Mouse (Mus musculus): ENCODE results near the gene Ccdc115.
A peak's percentile ranks its signal among the peaks of the same experiment; 100 is the strongest.

The Ccdc115 gene

GRCm38 (mm10) chr1:34439215-34439960, at the start of gene Ccdc115, which contains the start of gene Imp4:
Gene Ccdc115, minus strand, starts transcription at chr1:34439672.
Gene Imp4, plus strand, starts transcription at chr1:34439851.
- DNase-seq = peak; percentile 98

DNA sequence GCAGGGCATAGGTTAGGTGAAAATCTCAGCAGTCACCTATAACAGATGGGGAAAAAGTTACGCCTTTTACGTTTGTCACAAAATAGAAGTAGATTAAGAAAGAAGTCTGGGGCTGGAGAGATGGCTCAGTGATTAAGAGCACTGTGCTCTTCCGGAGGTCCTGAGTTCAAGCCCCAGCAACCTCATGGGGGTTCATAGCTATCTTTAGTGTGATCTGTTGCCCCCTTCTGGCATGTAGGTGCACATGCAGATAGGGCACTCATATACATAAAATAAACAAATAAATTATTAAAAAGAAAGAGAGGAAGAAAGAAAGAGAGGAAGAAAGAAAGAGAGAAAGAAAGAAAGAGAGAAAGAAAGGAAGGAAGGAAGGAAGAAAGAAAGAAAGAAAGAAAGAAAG, 47.9 kb upstream of the Ccdc115 start:
- no peak for DNase-seq

DNA sequence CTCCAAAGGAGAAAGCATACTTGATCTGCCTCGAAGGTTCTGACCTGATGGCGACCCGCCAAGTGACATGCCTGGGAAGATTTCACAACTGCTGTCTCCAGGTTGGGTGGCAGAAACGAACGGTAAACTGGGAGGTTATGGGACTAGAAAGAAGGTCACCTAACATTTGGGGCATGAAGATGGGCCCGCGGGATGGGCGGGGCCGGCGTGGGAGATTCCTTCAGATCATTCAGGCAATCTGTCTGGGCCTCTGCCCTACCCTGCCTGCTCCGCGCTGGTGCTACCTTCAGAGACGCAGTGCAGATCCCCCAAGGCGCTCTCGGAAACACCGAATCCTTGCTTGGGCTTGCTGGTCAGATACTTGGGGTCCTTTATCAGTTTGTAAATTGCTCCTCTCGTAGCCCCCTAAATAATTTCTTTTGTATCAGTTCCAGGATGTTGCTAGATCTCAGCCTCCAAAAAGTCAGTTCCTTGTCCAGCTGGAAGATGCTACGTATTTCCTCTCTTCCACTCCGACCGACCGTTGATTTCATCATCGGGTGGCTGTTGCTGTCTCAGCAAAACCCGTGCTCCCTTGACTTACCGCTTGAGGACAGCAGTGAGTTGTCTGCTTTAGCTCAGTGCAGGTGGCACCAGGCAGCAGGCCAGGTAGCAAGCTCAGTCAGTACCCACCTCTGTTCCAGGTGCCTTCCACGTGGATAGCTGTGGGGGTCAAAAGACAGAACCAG, 46.2 kb upstream of the Ccdc115 start:
- DNase-seq = peak; percentile 58

DNA sequence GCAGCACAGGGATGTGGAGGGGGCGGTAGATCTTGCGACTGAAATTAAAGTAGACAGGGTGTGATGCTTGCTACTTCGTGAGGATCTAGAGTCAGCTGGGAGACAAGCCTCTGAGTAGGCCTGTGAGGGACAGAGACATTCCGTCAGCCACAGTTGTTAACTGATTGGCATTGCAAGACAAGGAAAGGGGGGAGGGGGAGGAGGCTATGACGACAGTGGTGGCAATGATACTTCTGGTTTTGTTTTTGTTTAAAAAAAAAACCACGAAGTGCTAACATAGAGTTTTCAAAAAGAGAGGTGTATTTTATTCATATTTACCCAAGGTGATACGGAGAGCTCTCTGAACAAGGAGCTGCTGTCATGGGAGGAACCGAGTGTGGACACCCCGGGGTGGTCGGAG, 45.0 kb upstream of the Ccdc115 start:
- DNase-seq = peak; percentile 29

- DNase-seq = no peak
Measured at GRCm38 (mm10) chr1:34481920-34482669, 42.6 kb upstream of the Ccdc115 start.

GRCm38 (mm10) chr1:34480801-34481200, 41.3 kb upstream of the Ccdc115 start:
- no peak for DNase-seq

DNA sequence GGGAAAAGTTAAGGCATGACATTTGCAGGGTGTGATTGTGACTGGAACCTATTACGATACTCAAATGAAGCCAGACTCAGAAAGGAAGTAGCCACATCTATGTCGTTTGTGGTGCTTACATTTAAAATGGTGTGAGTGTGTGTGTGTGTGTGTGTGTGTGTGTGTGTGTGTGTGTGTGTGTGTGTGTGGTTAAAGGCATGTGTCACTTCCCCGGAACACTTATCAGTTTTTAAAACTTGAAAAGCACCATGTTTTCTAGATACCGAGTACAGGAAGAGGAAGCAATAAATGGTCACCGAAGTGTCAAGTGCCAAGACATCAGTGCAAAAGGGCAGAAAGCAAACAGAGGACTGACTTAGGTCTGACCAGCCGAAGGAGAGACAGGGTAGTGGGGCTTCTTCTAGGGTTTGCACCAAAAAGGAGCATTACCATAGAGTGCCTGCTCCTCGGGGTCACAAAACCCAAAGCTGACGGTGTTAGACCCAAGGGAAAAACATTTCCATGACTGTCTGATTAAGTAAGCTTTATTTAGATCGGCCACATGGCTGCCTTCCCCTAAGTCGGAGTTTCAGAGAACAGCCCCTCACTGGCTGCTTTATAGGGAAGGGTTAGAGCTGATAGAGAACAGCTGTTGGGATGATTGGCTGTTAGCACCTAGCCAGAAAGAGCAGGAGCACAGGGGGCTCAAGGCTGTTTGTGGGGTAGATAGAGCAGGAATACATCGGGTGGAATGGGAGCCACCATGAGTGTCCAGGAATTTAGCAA, 39.6 kb upstream of the Ccdc115 start:
- no peak for DNase-seq

DNA sequence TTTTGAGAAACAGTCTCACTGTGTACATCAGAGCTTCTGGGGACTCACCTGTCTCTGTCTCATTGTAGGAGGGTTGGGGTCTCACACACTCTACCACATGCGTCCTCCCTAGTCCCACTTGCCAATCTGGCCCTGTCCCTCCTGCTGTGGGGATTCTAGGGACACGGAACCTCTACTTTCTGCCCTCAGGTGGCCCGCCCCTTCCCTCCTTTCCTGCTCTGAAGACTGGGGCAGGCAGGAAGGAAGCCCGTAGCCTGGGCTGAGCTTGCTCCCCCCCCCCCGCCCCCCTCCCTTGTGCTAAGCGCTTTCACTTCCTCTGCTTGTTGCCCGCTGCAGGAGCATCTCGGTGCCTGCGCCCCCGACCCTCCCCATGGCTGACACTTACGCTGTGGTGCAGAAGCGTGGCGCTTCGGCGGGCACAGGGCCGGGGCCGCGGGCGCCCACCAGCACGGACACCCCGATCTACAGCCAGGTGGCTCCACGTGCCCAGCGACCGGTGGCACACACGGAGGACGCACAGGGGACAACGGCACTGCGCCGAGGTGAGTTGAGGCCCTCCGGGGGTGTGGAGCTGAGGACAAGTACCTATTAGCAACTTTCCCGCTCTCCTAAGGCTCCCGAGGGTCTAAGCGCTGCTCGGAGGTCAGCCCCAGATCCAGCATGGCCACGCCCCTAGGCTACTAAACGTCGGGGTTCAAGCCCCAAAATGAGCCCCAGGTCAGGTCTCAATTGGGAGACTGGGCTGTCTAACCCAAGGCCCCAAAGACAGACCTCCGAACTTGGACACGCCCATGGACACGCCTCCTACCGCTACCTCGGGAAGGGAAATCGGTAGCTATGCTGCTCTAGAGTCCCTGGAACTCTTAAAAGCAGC, 33.2 kb upstream of the Ccdc115 start:
- peak; percentile 61 for DNase-seq

DNA sequence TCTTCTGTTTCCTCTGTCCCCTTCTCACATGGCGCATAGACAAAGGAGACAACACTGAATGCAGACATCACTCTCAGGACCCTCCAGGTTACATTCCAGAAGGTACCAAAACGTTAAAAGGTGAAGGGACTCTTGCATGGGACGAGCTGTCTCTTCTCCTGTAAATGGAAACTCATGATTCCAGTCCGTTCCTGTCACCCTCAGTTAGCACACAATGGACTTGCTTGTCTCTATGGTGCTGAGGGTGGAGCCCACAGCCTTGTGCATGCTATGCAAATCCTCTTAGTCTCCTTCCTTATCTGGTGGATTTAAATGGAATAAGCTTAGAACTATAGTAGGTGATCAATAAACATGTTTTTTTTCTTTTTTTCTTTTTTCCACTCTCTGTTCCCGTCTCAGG, 30.3 kb upstream of the Ccdc115 start:
- DNase-seq = no peak

GRCm38 (mm10) chr1:34468500-34468899, 29.0 kb upstream of the Ccdc115 start:
- no peak for DNase-seq

- no peak for DNase-seq
Measured at GRCm38 (mm10) chr1:34468051-34468450, 28.6 kb upstream of the Ccdc115 start.

GRCm38 (mm10) chr1:34465445-34465844, 26.0 kb upstream of the Ccdc115 start:
- DNase-seq = no peak

DNA sequence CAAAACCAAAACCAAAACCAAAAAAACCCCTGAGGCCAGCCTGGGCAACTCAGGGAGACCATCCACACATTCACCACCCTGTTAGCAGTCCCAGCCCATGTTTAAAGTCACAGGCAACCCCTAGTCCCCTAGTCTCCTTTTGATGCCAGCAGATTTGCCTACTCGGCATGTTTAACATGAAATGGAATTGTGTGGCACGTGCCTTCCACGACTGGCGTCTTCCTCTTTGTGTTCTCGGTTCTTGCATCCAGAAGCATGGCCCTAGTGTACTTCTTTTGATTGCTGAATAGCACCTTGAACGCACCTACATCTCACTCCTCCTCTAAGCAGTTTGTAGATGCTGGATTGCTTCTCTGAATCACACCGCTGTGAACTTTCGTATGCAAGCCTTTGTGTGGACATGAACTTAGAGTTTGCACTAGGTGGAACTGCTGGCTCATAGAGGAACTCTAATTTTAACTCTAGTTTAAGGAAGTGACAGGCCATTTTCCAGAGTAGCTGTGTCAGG, 24.9 kb upstream of the Ccdc115 start:
- no peak for DNase-seq

DNA sequence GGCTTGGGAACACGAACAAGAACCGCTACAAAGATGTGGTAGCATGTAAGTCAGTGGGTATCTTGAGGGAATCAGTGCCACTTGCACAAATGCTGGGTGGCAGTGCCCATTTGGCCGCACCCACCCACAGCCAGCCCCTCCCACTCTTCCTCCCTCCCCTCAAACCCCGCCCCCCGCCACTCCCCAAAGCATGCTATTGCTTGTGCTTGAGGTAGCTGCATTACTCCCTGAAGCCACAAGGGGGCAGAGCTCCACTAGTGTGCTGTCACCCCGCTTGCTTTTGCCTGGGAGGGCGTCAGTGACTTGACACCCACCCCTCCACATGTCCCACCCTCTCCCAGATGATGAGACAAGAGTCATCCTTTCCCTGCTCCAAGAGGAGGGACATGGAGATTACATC, 23.3 kb upstream of the Ccdc115 start:
- DNase-seq = peak; percentile 83

DNA sequence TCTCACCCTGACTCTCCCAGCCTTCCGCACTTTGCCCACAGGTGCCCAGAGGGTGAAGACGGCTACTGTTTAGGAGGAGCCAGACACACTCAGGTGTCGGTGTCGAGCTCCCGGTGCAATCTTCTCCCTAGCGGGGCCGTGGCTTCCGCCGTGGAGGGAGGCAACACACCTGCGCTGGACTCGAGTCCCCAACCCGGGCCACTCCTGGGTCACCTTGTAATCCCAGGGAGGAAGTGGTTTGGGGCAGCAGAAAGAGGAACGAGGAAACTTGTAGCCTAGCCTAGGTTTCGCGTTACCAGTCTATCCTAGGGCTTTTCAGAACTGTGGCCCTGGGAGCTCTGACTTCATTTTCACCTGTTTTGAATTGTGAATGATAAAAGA, 20.6 kb upstream of the Ccdc115 start:
- DNase-seq = peak; percentile 27

GRCm38 (mm10) chr1:34459284-34460060, 20.0 kb upstream of the Ccdc115 start, which contains the start of gene Ptpn18:
Gene Ptpn18, plus strand, starts transcription at chr1:34459762.
- DNase-seq = peak; percentile 92

- DNase-seq = no peak
Measured at GRCm38 (mm10) chr1:34458431-34458830, 19.0 kb upstream of the Ccdc115 start.

DNA sequence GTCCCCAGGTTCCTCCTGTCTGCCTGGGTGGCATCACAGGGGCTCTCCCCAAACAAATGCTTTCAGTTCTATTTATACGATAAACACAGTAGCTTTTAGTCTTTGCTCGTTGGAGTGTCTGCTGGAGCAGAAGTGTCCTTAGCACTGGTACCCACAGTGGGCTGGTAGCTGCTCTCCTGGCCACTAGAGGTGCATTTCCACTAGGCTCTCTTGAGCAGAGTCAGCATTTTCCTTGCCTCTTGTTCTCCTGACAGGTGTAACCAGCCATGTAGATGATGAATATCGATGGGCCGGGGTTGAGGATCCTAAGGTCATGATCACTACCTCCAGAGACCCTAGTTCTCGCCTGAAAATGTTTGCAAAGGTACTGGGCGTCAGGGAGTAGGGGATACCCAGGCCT, 3.7 kb upstream of the Ccdc115 start:
- no peak for DNase-seq

DNA sequence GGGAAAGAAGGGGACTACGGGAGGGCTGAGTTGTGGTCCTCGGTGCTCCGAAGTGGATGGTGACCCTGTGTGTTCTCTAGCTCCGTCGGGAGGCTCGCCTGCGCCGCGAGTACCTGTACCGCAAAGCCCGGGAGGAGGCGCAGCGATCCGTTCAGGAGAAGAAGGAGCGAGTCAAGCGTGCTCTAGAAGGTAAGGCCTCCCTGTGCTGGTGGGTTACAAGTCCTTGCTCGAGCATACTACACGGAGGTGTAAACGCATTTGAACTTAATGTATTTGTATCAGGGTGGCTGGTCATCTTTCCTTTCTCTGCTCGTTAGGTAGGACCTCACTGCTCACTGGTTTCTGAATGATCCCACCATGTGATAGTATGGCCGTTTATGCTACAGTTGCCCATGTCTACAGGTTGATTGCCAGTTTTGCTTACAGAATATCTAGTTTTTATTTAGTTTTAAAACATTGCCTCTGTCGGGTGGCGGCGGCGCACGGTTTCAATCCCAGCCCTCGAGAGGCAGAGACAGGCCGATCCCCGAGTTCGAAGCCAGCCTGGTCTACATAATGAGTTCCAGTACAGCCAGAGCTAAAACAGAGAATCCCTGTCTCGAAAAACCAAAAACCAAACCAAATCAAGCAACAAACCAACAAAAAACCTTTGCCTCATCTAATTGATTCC, 624 bp upstream of the Ccdc115 start:
- DNase-seq = no peak

GRCm38 (mm10) chr1:34438381-34439051, 956 bp downstream of the Ccdc115 start:
- DNase-seq = no peak
